Mouse (Mus musculus): Measurements from ENCODE around the gene Spag7.
A peak's percentile ranks its signal among the peaks of the same experiment; 100 is the strongest.

The Spag7 gene

DNA sequence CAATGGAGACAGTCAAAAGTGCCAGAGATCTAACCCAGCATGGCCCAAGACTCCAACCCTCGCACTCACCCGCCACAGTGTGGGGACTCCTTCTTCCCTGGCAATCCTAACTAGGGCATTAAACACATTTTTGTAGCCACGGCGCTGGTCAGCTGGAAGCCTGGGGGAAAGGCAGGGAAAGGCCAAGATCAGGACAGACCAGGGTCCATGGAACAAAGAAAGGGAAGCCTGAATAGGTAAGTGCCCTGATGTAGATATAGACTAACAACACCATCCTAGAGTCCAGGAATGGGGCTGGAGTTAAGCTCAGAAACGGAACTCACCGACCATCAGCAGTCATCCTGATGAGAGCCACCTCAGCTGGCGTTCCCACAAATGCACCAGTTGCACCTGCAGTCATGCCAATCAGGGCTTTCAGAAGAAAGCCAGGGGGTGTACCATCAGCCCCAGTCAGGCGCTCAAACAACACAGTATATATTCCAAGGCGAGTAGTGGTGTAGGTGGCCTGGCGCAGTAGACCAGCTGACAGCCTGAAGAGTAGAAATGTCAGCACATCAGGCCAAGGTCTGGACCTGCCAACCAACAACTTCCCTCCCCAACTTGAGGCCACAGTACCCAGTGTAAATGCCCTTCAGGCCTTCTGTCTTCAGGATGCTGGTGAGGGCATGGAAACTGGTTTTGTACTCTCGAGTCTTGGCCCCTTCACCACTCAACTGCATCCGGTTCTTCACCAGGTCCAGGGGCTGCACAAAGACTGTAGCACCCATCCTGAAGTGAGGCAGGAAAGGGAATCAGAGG lies 23.6 kb downstream of the Spag7 start:
- no peak for DNase-seq (ENCODE audit: extremely low read depth, low read depth, low spot score)

DNA sequence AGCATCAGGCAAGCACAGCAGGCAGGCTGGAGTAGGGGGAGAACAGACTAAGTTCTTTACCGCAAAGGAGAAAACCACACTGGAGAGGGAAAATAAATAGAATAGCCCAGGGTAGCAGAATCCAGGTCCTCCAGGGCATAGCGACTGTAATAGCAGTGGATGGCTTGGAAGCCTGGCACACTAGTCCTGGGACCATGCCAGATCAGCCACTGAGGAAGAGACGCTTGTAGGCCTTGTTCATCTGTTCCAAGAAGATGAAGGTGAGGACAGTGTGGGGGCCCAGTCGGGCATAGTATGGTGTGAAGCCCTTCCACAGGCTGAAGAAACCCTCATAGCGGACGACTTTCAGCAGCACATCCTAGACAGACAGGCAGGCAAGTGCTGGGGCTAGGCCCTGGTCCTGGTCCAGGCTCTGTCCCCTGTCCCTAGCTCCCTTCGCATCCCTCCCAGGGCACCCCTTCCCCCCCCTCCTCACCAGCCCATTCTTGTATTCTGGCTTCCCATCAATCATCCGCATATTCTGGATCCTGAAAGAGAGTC lies 24.6 kb downstream of the Spag7 start:
- DNase-seq (ENCODE audit: extremely low read depth, low read depth, low spot score) = no peak

DNA sequence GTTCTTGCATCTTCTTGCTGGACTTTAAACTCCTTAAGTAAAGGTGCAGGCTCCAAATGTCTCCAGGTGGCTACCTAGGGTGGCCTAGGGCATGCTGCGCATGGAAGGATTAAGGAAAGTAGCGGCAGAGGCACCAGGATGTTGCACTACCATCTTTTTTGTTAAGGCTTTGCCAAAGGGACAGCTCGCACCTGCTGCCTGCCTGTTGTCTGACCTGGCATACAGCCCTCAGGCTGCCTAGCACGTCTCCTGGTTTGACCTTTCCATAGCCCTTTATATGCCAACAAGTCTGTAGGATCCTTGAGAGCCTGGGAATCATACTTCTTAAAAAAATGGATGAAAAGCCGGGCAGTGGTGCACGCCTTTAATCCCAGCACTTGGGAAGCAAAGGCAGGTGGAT lies 26.2 kb downstream of the Spag7 start:
- DNase-seq (ENCODE audit: extremely low read depth, low read depth, low spot score) = no peak

DNA sequence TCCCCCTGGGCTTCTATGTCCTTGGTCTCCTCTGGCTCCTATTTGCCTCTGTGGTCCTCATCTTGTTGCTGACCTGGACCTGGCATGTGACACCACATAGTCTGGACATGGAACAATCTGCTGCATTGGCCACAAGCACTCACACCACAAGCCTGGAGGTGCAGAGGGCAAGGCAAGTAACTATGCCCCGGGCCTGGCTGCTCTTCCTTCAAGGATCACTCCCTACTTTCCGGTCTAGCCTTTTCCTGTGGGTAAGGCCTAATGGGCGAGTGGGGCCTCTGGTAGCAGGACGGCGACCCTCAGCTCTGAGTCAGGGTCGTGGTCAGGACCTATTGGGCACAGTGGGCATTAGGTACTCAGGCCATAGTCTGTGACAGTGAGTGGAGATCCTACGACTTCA lies 28.0 kb downstream of the Spag7 start:
- DNase-seq (ENCODE audit: extremely low read depth, low read depth, low spot score) = no peak

DNA sequence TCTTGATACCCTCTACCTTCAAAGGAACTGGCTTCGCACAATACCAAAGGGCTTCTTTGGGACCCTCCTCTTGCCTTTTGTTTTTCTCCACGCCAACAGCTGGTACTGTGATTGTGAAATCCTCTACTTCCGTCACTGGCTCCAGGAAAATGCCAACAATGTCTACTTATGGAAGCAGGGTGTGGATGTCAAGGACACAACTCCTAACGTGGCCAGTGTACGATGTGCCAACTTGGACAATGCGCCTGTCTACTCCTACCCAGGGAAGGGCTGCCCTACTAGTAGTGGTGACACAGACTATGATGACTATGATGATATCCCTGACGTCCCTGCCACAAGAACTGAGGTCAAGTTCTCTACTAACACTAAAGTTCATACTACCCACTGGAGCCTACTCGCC lies 29.2 kb downstream of the Spag7 start:
- DNase-seq (ENCODE audit: extremely low read depth, low read depth, low spot score) = no peak

DNA sequence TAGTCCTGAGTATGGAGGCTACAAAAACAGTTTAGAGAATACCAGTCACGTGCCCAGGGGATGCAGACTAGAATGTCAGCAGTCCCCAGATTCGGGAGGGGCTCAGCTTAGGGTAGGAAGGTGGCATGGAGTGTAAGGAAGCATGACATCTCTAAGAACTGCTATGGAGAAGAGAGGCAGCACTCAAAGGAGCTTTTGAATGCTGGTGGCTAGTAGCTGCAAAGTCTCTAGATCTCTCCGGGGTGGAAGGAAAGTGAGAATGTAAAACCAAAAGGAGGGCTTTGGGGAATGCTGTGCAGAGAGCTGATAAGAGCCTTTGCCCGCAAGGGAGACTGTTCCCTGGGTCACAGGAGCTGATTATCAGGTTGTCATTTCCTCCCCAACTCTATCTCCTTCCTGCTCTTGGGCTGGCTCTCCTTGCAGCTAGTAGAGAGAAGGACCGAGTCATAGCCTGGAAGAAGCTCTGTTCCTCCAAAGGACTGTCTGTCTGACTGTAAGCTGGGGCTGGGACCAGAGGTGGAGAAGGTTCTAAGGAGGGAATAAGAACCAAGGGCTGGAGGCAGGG lies 30.4 kb downstream of the Spag7 start, which contains the start of gene Gp1ba:
Gp1ba (plus strand) TSS at position 409 of the 565 bp plus-strand sequence.
- DNase-seq (ENCODE audit: extremely low read depth, low read depth, low spot score) = no peak

DNA sequence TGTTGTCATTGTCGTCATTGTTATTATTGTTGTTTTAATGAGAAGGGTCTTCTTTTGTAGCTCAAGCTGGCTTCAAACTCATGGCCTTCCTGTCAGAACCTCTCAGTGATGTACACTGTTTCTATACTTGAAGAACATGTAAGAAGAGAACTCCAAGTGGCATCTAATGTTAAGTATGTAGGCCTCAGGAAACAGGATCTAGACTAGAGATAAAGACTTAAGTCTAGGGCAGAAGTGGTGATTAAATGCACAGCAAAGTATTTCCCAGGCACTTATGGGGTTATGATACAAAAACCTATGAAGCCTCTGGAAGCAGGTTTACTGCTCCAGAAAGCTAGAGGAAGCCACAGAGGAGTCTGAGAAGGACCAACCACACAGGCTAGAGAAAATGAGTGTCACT lies 30.9 kb downstream of the Spag7 start:
- DNase-seq (ENCODE audit: extremely low read depth, low read depth, low spot score) = no peak

DNA sequence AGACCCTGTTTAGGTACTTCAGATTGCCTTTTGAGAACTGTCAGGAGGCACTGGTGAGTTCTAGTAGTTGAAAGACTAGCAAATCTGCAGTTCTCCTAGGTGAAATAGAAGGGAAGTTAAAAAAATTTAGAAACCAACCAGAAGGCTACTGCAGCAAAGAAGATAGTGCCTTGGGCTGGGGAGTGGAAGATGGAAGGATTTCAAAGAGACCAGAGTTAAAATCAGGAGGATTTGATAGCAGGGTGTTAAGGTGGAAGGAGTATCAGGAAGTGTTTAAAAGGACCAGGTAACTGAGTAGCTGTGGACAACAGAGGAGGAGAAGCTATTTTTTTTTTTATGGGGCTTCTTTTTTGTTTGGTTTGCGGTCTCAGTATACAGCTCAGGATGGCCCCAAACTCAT lies 31.5 kb downstream of the Spag7 start:
- DNase-seq (ENCODE audit: extremely low read depth, low read depth, low spot score) = no peak

DNA sequence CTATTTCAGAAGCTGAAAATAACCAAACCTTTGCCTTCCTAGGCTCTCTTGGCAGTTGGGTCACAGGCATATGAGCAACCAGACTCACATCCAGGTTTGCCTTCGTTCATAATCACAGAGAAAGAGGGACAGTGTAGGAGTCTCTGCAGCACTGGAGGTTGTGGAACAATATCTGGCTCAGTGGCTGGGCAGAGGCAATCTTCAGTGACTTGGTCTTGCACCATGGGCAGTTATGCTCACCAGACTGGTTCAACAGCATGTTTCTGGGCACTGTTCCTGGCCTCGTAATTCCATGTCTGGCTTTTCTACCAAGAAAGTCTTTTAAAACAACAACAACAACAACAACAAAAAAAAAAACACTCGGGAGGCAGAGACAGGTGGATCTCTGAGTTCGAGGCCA lies 33.6 kb downstream of the Spag7 start:
- peak; percentile 69 for DNase-seq (ENCODE audit: extremely low read depth, low read depth, low spot score)

DNA sequence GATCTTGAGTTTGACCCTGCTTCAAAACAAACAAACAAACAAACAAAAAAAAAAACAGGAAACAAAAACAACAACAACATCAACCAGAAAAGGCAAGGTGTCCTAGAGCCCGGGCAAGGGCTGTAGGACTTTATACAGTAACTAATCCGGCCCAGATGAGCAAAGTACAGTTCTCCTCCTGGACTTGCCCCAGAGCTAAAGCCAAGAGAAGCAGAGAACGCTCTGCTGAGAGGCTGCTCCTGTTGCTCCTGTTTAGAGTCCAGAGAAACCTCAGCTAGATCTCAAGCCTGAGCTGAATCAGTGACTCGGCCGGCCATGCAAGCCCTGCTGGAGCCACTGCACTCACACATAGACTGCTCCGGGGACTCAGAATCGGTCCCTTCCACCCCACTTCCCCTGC lies 39.1 kb downstream of the Spag7 start:
- DNase-seq (ENCODE audit: extremely low read depth, low read depth, low spot score) = no peak

DNA sequence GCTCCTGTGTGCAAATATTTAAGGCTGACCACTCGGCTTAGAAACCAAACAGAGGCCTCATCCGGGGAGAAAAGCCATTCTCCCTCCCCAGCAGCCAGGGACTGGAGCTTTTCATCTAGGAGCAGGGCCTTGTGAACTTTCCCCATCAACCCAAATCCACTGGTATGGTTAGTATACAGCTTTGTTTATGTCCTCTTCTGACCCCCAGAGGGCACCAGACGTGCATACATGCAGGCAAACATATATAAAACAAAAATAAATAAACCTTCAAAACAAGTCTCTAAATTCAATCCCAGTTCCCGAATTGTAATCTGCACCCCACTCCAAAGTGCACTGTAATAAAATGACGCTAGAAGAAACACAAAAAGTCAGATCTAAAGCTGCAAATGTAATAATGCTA lies 39.7 kb downstream of the Spag7 start:
- DNase-seq (ENCODE audit: extremely low read depth, low read depth, low spot score) = no peak

DNA sequence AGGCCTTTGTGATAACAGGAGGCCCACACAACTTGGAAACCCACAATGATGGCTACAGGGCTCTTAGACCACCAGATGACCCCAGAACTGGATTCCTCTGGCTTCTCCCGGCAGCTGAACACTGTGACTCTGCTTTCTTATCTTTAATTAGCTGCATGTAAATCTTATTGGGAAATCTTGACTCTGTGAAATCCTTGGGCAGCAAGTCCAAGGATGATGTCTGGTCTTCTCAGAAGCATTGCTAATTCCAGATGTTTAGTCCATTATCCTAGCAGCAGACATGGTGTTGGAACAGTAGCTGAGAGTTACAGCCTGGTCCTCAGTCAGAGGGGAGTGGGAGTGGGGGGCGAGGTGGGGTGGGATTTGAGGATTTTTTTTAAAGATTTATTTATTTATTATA lies 40.8 kb downstream of the Spag7 start:
- DNase-seq (ENCODE audit: extremely low read depth, low read depth, low spot score) = no peak

DNA sequence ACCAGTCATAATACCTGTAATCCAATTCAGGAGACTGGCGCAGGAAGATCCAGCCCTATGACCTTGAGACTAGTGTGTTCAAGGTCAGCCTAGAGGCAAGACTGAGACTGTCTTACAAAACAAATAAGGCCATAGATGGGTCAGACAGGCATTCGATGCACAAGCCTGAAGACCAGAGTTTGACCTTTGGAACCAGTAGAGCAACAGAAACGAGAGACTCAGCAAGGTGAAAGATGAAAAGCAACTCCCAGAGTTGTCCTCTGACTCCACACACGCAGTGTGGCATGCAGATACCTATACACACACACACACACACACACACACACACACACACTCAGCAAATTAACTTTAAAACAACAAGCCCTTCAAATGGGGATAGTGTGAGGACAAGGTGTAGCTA lies 42.3 kb downstream of the Spag7 start:
- DNase-seq (ENCODE audit: extremely low read depth, low read depth, low spot score) = no peak

DNA sequence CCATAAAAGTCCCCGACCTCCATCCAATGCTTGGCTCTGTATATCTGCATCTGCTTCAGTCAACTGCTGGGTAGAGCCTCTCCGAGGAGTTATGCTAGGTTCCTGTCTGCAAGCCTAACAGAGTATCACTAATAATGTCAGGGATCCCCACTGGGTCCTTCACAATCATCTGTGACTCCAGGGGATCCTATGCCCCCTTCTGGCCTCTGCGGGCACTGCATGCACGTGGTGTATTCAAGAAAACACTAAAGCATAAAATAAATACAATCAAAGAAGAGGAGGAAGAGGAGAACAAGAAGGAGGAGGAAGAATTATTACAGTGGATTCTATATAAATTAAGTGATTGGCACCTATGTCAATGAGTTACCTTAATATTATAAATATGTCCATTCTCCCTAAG lies 43.7 kb downstream of the Spag7 start:
- DNase-seq (ENCODE audit: extremely low read depth, low read depth, low spot score) = no peak

DNA sequence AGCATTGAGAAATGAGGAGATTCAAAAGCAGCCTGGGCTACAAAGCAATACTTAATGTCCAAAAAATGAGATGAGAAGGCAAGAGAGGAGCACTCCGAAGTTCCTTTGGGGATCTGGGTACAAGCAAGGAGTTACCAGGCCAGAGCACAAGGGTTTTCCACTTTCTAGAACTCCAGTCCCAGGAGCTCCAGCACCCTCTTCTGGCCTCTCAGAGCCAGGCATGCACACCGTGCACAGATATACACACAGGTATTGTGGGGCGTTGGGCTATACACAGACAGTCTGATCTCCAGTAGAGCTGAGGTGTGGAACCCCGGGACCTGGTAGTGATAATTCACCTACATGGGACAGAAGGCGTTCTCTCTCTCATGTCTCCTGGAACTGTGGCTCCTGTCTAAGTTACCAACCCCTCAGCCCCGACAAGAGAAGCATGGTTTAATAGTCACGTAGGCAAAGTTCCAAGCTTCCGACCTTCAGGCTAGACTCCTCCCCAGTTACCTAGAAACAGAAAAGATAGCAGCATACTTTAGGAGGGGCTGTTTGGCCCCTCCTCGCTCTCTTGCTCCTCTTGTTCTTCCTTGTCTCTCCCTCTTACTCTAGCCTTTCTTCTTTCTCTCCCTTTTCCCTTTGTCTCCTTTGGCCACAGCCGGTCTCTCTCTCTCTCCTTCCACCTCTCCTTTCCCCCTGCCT lies 46.0 kb downstream of the Spag7 start:
- no peak for DNase-seq (ENCODE audit: extremely low read depth, low read depth, low spot score)

DNA sequence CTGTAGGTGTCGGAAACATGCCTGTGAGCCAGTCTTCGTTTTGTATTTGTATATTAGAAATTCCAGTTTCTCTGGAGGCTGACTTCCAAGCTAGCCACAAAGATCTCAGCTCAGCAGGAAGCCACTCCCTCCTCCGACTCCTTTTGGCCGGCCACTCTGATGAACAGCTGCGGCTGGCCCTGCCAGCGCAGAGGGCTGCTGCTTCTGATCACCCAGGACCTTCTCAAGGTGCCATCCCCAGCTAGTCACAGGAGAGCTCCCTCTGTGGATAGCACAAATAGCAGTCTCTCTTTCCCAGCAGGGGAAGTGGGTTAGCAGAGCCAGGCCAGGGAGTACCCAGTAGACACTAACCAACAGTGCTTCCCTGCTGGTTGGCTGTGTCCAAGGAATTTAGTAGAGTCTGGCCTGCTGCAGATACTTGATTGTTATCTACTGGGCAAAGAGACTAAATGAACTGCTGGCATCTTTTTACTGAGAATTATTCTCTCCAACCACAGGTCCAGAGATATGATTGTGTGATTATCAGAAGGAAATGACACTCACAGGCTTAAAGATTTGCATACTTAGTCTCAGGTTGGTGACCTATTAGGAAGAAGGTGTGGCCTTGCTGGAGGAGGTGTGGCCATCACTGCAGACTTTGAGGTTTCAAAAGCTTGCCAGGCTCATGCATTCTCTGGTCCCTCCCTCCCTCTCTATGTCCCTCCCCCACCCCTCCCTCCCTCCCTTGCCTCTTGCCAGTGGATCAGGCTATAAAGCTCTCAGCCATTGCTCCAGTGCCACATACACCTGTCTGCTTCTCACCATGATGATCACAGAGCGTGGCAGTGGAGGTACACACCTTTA lies 47.0 kb downstream of the Spag7 start:
- no peak for DNase-seq (ENCODE audit: extremely low read depth, low read depth, low spot score)

DNA sequence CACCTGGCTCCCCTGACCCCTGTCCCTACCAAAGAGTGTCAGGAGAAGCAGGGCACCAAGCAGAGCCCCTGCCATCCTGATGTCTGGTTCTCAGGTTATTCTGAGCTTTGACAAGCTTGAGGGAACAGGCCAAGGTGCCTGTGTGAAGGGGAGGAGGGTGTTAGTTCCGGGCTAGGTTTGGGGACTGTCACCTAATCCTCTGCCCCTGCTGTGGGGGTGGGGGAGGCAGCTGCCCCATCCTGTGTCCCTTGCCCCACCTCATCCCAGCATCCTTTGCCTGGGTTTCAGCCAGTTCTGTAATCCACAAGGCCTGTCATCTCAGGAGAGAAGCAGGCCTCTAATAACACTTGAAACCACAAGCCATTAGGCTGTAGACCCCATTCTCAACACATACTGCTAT lies 50.1 kb downstream of the Spag7 start, which contains the start of gene Chrne:
Chrne (minus strand) TSS at position 116 of the 400 bp plus-strand sequence.
- no peak for DNase-seq (ENCODE audit: extremely low read depth, low read depth, low spot score)

DNA sequence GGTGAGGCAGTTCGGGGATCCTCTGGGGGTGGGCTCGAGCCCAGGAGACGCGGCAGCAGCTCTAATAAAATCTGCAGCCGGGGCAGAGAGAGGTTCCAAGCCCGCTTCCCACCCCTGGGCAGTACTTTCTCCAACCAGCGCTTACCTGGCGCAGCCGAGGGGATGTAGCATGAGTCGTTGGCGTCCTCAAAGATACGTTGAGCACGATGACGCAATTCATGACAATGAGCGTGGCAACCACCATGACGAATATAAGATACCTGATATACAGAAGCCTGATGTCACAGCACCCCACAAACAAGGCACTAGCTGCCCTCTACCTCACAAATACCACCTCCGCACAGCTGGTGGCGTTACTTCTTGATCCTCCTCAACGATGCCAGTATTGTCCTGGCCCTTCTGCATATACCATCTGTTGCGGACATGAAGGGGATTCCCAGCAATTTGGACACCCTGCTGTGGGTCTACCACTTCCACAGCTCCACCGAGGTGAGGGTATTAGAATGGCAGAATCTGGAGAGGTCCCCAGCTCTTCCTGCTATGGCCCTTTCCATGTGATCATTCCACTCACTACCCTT lies 53.6 kb downstream of the Spag7 start, which contains the start of gene 4930544D05Rik:
4930544D05Rik (plus strand) TSS at position 333 of the 578 bp plus-strand sequence.
- no peak for DNase-seq (ENCODE audit: extremely low read depth, low read depth, low spot score)

DNA sequence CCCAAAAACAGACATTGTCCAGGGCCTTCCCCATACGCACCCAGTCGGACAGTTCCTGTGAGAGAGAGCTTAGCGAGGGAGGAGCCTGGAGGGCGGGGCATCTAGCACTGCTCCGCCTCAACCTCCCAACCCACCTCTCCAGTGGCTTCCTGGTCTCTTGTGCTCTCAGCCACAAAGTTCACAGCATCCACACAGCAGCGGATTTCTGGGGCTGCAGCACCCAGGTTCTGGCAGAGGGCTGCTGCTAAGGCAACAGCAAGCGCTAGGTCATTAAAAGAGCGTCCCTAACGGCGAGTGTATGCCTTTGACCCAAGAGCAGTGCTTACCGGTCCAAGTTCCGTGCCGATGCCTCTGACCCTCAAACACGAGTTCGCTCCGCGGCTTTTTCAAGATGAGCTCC lies 54.1 kb downstream of the Spag7 start:
- DNase-seq (ENCODE audit: extremely low read depth, low read depth, low spot score) = no peak
